Mouse (Mus musculus) T-helper 17 cell (primary cell): ENCODE measurements around the gene Mgst2.

Experiments
- in situ Hi-C, 2 experiments: fragments of 300-600 bp; cut with MboI, MseI; formaldehyde crosslinking; loops; 1 replicate in 1 of 2; 2 replicates in 1 of 2; pipeline ENCODE4 v1.15.1; 2025; ENCODE audit warnings: high pct_unique_total_duplicates in 2 of 2

Mgst2 gene

DNA sequence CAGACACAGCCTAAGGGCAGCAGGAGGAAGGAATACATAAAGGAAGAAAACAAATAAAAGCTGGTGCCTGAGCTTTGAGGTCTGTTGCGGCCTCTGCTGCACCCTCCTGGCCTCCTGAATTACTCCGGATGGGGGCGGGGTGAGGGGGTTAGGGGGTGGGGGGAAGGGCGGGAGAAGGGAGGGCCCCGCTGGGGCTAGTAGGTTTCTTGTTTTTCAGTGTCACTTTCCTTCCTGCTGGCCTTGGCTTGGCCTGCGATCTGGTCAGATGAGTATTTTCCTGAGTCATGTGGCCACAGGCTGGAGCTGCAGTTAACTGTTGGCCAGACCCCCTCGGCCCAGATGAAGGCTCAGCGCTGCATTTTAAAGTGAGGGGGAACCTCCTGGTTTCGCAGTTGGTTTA lies 7.5 kb upstream of the Mgst2 start:
- in situ Hi-C loops: loop anchor here (5.0 to 10.0 kb wide), 2 partner anchors 88 to 90 kb away; partner anchors contain the start of gene Setd7 (in 2 of the 2)

DNA sequence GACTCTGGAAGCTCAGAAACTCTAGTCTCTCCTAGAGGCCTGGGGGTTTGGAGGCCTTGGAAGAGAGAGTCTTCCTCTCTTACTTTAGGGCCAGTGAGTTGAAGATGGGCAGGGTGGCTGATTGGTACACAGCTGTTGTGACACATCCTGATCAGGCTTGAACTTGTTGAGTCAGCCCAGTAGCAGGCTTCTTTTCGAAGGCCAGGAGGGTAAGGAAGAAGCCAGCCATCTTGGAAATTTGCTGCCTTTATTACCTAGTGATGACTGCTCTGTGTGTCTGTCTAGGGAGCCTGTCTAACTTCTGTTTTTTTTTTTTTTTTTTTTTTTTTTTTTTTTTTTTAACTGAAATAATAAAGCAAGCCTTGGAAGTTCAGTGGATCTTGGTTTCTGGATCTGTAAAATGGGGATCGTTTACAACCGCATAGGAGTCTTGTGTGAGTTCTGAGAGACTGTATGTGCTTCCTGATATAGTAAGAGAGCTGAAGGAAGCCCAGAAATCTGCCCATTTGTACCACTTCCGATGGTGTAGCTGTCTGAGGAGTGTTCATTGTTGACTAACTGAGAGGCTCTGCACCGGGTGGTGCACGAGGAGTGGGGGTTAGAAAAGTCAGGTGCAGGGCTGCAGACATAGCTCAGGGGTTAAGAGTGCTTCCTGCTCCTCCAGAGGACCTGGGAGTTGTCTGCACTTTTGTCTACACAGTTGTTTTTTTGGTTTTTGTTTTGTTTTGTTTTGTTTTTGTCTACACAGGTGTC lies 5.7 kb upstream of the Mgst2 start:
- in situ Hi-C loops: loop anchor here (5.0 to 10.0 kb wide), 2 partner anchors 90 to 92 kb away; partner anchors contain the start of gene Setd7 (in 2 of the 2)

DNA sequence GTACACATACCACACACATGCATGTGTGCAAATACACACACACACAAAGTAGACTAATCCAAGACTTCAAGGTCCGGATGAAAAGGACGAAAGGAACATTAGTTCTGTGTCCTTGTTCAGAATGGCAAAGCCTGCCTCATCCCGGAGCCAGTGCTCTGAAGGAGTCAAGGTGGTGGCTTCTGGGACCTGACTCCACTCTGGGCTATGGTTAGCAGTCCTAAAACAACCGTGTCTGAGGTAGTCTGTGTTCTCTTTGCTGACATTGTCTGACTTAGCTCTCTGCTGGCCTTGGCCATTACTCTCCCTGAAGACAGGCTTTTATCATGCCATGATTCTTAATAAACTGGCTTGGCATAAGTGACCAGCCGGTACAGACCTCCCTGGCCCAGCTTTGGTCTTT lies 745 bp upstream of the Mgst2 start:
- in situ Hi-C loops: loop anchor here in 1 of 2 experiments (10.0 kb wide), 1 partner anchor 95 kb away; the partner anchor contains the start of gene Setd7

DNA sequence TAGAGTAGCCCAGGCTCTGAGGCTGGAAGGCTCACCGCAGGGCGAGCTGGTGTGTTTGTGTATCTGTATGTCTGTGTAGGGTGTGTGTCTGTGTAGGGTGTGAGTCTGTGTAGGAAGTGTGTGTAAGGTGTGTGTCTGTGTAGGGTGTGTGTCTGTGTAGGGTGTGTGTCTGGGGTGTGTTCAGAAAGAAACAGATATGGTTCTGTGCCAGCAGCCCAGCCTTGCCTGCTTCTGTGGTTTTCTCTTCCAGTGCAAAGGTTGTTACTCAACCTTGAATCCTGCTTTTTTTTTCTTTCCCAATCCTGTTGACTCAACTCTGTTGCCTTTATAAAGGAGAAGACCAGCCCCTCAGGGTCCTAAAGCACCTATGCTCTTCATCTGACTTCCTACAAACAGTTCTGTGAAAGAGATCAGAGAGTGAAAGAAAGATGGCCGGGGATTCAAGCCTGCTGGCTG lies 689 bp downstream of the Mgst2 start:
- in situ Hi-C loops: no loop called here

DNA sequence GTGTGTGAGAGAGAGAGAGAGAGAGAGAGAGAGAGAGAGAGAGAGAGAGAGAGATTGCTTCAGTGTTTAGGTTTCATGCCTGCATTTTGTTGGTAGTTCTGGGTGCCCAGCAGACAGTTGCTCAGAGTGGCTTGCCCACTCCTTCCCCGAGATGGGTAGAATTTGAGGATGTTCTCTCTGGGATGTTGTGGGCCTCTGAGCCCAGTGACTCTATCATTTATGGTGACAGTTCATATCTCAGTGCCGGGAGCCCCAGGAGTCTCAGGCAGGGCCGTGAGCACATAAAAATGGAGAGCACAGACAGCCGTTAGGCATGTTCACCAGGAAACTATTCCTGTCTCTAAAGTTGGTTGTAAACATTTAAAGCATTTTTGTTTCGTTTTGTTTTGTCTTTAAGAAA lies 1.2 kb downstream of the Mgst2 start:
- in situ Hi-C loops: no loop called here

DNA sequence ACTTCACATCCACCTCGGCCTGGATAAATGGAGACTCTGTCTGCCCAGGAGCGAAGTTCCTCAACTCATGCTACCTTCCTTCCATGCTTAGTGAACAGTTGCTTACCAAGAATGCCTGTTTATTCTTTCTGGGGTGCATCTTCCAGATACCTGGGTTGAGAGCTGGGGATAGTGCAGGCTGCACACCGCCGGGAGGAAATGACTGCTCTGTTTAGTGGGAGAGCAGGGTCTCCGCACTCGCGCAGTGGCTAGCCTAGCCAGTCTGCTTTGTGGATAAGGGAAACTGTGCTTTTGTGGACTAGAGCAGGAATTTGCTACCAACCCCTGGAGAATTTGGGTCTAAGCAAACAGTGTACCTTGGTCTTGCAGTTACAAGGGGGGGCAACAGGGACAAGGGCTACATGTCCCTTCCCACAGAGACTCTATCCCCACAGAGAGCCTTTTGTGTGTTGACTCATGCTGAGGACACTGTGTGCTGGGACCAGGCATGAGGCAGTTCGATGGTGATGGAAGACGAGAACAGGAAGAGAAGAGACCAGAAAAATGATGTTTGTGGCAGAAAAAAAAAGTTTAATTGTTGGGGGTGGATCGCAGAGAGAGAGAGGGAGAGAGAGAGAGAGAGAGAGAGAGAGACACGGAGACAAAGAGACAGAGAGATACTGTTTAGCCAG lies 1.9 kb downstream of the Mgst2 start:
- in situ Hi-C loops: no loop called here

DNA sequence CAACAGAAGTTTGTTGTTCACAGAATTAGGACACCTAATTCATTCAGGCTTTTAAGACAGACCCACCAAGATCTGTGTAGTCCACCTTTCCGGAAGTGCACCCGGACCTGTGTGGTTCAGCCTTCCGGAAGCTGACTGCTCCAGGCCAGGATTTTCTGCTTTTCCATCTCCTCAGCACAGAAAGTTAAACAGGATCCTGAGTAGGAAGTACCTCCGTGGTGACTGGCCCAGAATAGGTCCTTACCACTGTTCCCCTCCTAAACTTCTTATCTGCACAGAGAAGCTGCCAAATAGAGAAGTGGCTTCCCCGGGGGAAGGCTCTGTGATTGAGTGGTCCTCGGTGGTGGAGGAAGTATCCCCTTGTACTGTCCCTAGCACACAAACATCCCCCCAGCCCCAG lies 2.4 kb downstream of the Mgst2 start:
- in situ Hi-C loops: no loop called here

DNA sequence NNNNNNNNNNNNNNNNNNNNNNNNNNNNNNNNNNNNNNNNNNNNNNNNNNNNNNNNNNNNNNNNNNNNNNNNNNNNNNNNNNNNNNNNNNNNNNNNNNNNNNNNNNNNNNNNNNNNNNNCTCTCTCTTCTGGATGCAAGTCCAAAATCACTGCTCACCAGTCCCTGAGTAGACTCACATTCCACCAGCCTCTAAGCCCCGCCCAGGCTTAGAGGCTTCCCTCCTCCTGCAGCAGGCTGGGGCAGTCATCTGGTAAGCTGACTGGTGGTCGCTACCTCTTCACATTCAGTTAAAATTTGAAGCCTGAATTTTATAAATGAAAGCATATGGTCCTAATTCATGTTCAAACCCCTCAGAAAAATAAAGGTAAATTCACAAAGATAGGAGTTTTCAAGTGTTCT lies 8.4 kb downstream of the Mgst2 start:
- in situ Hi-C loops: no loop called here

DNA sequence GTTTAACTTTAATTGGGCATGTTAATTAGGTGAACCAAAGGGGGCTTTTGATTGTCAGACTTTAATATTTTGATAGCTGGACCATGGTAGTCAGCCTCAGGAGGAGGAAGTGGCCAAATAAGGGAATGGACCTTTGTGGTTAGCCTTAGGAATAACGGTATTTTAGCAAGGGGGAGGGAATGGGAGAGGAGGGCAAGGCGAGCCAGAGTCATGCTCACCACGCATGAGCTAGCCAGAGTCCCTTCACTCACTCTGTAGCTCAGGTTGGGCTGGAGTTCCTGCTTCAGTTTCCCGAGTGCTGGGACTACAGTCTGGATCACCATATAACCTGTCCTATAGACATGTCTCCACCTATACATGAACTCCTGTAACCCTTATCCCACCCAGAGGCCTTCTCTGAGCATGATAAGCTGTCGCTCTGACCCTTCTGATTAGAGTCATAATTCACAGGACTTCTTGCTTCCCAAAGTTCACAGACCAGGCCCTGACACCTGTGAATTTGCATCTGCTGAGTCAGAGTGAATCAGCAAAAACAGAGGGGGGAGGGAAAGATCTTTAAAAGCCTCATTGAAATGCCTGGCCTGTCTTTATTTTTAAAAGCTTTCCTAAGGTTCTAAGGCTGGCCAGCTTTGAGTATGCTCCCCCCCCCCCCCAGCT lies 10.4 kb downstream of the Mgst2 start:
- in situ Hi-C loops: no loop called here

DNA sequence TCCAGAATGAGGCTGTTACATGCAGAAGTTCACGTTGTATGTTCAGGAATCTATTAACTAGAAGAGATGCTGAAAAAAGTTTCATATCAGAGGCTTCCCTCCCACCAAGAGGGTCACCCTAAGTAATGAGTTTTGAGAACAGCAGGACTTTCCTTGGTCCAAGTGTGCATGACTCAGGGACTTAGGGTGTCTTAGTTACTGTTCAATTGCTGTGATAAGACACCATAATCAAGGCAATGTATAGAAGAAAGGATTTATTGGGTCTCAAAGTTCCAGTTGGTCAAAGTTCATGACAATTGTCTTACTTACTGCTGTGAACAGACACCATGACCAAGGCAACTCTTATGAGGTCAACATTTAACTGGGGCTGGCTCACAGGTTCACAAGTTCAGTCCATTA lies 10.9 kb downstream of the Mgst2 start:
- in situ Hi-C loops: no loop called here

DNA sequence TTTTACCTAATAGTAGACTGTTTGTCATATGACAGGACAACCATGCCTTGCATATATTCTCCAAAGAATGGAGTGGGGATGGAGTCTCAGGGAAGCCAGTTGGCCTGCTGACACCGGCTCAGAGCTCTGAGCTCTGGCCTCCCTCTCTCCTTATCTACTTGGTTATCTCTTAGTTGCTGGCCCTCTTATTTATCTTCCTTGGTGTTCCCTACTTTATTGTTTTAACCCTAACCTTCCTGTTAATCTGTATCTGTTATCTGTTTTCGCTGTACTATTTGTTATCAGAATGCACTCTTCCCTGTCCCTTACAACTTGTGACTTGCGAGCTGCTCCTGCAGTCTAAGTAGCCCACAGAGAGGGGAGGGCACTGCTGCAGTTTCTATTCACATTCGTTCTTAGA lies 12.5 kb downstream of the Mgst2 start:
- in situ Hi-C loops: no loop called here

DNA sequence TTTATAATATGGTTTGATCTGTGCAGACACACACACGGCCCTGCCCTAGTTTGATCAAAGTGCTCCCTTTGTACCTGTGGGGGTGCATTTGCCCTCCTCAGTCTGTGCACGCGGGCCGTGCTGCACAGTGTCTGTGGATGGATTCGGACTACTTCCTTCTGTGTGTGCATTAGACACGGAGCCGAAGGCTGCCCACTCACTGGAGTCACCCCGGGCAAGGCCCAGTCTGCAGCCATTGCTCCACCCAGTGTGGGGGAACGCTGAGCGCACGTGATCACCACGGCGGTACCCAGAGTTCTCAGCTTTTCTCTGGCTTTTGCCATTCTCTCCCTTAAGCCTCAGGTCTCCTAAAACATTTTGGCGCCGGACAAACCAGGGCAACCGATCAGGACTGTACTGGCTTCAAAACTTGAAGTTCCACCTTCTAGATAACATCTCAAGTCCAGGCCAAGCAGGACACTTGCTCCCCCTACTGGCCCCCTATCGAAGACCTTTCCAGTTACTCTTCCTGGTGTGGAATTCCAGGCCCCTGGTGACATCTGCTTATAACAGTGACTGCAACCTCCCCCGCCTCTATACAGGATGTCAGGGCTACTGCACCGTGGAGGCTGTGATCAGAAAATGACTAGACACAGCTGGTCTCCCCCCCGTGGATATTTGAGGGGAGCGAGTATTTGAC lies 13.4 kb downstream of the Mgst2 start:
- in situ Hi-C loops: no loop called here

DNA sequence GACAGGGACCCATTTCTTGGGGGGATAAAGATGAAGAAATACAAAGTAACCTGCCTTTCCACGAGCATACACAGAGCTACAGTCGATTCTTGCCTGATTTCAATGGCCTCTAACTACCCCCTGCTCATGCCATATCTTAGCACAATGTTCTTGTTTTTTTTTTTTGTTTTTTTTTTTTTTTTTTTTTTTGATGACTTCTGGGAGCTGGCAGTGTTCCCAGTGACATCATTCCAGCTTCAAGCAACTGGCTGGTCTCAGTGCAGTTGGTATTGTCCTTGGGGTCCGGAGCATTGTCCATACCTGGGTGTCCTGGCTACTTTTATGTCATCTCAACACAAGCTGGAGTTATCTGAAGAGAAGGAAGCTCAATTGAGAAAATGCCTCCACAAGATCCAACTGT lies 14.8 kb downstream of the Mgst2 start:
- in situ Hi-C loops: no loop called here

DNA sequence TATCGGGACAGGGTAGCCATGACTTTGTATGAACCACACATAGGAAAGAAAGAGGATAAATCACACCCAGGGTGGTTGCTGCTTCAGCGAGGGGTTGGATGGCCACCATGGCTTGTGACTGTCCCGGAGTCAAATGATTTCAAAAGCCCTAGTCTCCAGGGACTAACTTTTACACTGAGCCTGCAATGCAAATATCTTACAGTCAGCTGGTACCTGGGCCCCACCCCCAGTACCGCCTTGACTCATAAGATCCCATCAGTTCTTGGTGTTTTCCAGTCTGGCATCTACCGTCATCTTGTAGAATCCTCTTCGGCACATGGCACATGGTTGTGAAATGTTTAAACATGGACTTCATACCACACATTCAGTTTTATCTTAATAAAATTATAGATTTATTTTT lies 25.4 kb downstream of the Mgst2 start:
- in situ Hi-C loops: no loop called here

DNA sequence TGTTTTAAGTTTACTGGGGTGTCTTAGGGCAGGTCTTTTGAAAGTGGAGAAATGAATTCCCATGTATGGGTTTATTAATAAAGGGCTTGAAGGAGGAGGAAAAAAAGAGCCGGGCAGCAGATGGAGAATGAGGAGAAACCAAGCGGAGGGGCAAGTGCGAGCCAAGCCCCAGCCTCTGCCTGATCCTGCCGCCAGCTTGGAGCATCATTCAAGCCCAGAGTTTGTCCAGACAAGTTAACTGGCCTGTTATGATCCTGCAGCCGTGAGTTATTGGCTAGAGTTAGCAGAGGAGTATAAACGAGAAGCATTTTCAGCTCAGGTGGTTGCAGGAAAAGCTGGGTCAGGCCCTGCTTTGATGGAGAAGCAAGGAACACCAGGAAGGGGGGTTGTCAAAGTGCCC lies 26.2 kb downstream of the Mgst2 start:
- in situ Hi-C loops: no loop called here

DNA sequence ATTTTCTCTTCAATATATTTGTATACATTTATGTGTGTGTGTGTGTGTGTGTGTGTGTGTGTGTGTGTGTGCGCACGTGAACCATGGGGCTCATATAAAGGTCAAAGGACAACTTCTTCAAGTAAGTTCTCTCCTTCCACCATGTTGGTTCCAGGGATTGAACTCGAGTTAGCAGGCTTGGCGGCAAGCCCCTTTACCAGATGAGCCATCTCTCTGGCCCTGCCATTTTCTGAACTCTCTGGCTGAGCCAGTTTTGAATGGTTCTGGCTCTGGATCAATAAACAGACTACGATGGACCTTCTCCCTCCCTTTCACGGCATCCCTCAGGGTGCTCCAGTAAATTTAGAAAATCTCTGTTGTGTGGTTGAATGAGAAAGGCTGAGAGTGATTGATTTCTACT lies 26.6 kb downstream of the Mgst2 start:
- in situ Hi-C loops: no loop called here

DNA sequence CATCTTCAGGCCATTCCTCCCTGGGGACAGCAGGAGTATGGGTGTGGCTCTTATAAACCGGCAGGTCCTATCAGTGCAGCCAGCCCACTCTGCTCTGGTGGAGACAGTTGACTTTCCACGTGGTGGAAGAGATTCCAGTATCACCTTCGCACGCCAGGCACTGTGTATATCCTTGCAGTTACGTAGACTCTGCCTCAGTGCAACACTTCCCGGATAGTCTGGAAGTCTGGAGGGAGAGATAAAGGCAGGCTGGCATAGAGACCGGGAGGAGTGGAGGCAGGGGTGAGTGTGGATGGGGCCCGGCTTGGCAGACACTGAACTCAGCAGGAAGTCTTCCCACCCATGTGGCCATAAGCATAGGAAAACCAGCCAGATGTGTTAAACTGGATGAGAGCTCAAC lies 28.6 kb downstream of the Mgst2 start:
- in situ Hi-C loops: no loop called here

DNA sequence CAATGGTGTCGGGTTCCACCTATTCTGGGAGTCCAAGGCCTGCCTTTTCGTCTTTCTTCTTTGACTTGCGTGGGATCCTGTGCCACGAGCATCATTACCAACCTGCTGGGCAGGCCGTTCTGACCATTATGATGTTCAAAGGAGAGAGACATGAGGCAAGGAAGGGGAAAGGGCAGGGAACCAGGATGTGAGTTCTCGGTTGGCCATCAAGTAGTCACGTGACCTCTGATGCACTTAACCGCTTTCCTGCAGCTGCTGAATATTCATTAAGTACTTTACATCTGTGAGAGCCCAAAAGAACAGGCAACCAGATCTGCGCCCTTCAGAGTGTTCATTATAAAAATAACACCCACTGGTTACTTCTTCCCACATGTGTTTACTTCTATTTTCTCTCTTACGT lies 33.0 kb downstream of the Mgst2 start:
- in situ Hi-C loops: no loop called here

DNA sequence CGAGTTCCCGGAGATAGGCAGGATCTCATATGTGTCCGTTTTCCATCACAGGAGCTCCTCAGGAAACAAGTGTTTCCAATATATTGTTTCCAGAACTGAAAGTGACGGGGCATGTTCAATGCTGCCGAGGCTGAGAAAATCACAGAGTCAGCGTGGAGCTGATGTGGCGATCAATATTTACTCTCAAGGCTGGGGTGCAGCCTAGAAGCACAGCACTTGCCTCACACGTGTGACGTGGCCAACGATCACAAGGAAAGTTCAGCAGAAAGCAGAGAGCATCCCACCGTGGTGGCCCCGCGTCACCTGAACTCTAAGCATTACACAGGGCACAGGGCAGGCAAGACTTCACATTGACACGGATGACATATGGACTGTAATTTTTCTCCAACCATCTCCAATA lies 34.4 kb downstream of the Mgst2 start:
- in situ Hi-C loops: no loop called here

DNA sequence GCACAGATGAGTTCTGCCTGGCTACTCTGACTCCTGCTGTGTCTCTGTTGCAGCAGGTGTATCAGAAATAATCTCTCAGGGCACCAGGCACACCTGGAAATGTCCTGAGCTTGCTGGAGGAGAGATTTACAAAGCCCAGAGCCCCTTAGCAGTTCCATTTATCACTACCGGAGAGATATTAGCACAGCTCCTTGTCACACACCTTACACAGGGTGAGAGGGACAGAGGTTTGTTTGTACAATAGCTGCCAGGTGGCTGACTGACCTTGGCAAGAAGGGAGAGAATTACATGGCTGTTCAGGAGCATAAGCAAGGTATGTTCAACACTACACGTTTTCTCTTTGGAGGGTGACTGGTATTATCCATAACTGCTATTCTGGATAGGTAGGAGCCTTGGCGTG lies 35.6 kb downstream of the Mgst2 start:
- in situ Hi-C loops: loop anchor here in 1 of 2 experiments (5.0 kb wide), 1 partner anchor 547 kb away; no protein-coding TSS in a partner anchor

DNA sequence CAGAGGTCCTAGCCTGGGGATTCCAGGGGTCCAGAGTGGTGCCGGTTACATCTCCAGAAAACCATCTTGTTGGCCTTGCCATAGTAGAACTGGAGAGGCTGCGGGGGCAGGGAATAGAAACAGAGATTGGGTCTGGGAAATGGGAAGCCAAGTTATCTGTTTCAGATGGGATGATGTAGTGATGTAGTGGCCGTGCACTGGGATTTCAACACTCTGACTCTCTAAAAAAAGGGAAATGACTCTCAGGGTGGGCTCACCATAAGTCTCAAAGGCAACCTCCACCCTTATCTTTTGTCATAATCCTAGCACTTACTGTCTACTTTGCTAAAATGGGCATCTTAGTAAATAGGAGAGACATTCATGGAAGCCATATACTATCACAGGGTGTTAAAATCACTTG lies 37.8 kb downstream of the Mgst2 start:
- in situ Hi-C loops: loop anchor here in 1 of 2 experiments (5.0 kb wide), 1 partner anchor 544 kb away; no protein-coding TSS in a partner anchor

DNA sequence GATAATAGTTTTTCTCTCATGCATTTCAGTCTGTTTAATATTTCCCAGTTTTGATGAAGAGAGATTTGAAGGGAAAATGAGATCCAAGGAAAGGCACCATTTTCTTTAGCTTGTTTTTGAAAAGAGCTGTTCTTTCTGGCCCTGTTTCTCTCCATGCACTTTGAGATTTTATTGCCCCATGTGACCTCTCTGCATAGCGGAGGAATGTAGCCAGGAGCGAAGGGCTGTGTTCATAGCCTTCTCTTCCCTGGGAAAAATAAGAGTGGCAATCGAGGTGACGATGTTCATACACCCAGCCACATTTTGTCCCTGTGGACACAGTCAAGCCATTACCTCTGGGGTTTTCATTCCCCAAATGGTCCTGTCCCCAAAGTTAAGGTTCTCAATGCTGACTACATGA lies 40.0 kb downstream of the Mgst2 start:
- in situ Hi-C loops: loop anchor here in 1 of 2 experiments (5.0 kb wide), 2 partner anchors 87 to 192 kb away; no protein-coding TSS in a partner anchor
